Mouse (Mus musculus) brain, embryonic 14.5 days (tissue): ENCODE results near the gene Fam89a.
A peak's percentile ranks its signal among the peaks of the same experiment; 100 is the strongest.

ENCODE experiments used
- CTCF ChIP-seq: fragments of 200-500 bp; IDR thresholded peaks from 2 replicates; pipeline ENCODE4 v1.5.1; 2012; ENCODE audit warnings: inconsistent platforms, mild to moderate bottlenecking, moderate library complexity, borderline replicate concordance; ENCODE audit not compliant: insufficient read depth, insufficient read length; ENCODE audit errors: extremely low read depth
- POLR2A ChIP-seq: fragments of 200-500 bp; IDR thresholded peaks from 2 replicates; pipeline ENCODE4 v1.6.1; 2012; ENCODE audit warnings: mild to moderate bottlenecking, inconsistent platforms, borderline replicate concordance; ENCODE audit not compliant: poor library complexity, insufficient read depth, insufficient read length, severe bottlenecking; ENCODE audit errors: extremely low read depth

- peak; percentile 65; the same call in 1 of the 2 replicates for TF ChIP-seq POLR2A
- TF ChIP-seq CTCF, result no peak
Observed at GRCm38 (mm10) chr8:124792708-124793107, 41.1 kb upstream of the Fam89a start, which contains the start of gene Trim67.
